Mouse (Mus musculus): ENCODE measurements at regions not wholly inside any gene's neighbourhood (a gene's known extent, or its start where the extent isn't known, plus 50 kb on each side); places are given as distances from the start of the nearest gene placed in this dataset.

GRCm38 (mm10) chr2:79158450-79159055 is 96.7 kb upstream of the Itga4 start:
- TF ChIP-seq CTCF (IDR thresholded peaks at IDR 0.05) (no peak), EP300 (IDR thresholded peaks at IDR 0.05; ENCODE audit: insufficient read depth, low read depth, low read length) (no peak)

Measured in heart, adult 2 months (tissue).